Mouse (Mus musculus) spleen, adult 2 months (tissue): ENCODE data around the gene Hist1h2bb.

ENCODE experiments used
- CTCF ChIP-seq: fragments of 200-500 bp; IDR thresholded peaks from 2 replicates; pipeline ENCODE4 v1.5.1; 2011; ENCODE audit warnings: mild to moderate bottlenecking, inconsistent platforms; ENCODE audit not compliant: insufficient read depth, insufficient read length, insufficient replicate concordance; ENCODE audit errors: extremely low read depth
- POLR2A ChIP-seq: fragments of 200-500 bp; IDR thresholded peaks from 2 replicates; pipeline ENCODE4 v1.6.1; 2011; ENCODE audit warnings: low read depth, low read length, inconsistent platforms

- no peak for TF ChIP-seq CTCF
- TF ChIP-seq POLR2A = no peak
These were observed 10.8 kb downstream of the Hist1h2bb start for GRCm38 (mm10) chr13:23757211-23757773.
